Mouse (Mus musculus): Measurements from ENCODE around the gene Rnd3.

Rnd3 gene

GRCm38 (mm10) chr2:51148975-51149374 is at the start of gene Rnd3:
TSS of gene Rnd3 (minus strand) at chr2:51149111.
- peak; percentile 63 for DNase-seq (ENCODE audit: low read depth)

GRCm38 (mm10) chr2:51192319-51192718 is 43.4 kb upstream of the Rnd3 start:
- DNase-seq (ENCODE audit: low read depth): no peak

- no peak for DNase-seq (ENCODE audit: low read depth)
These were observed 36.9 kb upstream of the Rnd3 start for GRCm38 (mm10) chr2:51185762-51186161.

GRCm38 (mm10) chr2:51182990-51183389 is 34.1 kb upstream of the Rnd3 start:
- DNase-seq (ENCODE audit: low read depth): no peak

- no peak for DNase-seq (ENCODE audit: low read depth)
These were observed 32.5 kb upstream of the Rnd3 start for GRCm38 (mm10) chr2:51181376-51181775.

GRCm38 (mm10) chr2:51179096-51179495 is 30.2 kb upstream of the Rnd3 start:
- no peak for DNase-seq (ENCODE audit: low read depth)

GRCm38 (mm10) chr2:51177615-51178014 is 28.7 kb upstream of the Rnd3 start:
- DNase-seq (ENCODE audit: low read depth): no peak

- no peak for DNase-seq (ENCODE audit: low read depth)
These were observed 26.4 kb upstream of the Rnd3 start for GRCm38 (mm10) chr2:51175276-51175675.

GRCm38 (mm10) chr2:51161110-51161509 is 12.2 kb upstream of the Rnd3 start:
- DNase-seq (ENCODE audit: low read depth): no peak

- DNase-seq (ENCODE audit: low read depth): no peak
These were observed 457 bp downstream of the Rnd3 start for GRCm38 (mm10) chr2:51148454-51148853.

GRCm38 (mm10) chr2:51148065-51148407 is 875 bp downstream of the Rnd3 start:
- DNase-seq (ENCODE audit: low read depth): no peak

- no peak for DNase-seq (ENCODE audit: low read depth)
These were observed 1.4 kb downstream of the Rnd3 start for GRCm38 (mm10) chr2:51147318-51148064.

GRCm38 (mm10) chr2:51146871-51147317 is 2.0 kb downstream of the Rnd3 start:
- DNase-seq (ENCODE audit: low read depth): no peak

- DNase-seq (ENCODE audit: low read depth): no peak
These were observed 3.0 kb downstream of the Rnd3 start for GRCm38 (mm10) chr2:51145838-51146470.

GRCm38 (mm10) chr2:51144380-51145120 is 4.4 kb downstream of the Rnd3 start:
- no peak for DNase-seq (ENCODE audit: low read depth)

GRCm38 (mm10) chr2:51142422-51142821 is 6.5 kb downstream of the Rnd3 start:
- DNase-seq (ENCODE audit: low read depth): no peak

GRCm38 (mm10) chr2:51141345-51141744 is 7.6 kb downstream of the Rnd3 start:
- DNase-seq (ENCODE audit: low read depth): no peak

GRCm38 (mm10) chr2:51140486-51140885 is 8.4 kb downstream of the Rnd3 start:
- no peak for DNase-seq (ENCODE audit: low read depth)

GRCm38 (mm10) chr2:51139912-51140446 is 8.9 kb downstream of the Rnd3 start:
- no peak for DNase-seq (ENCODE audit: low read depth)

- no peak for DNase-seq (ENCODE audit: low read depth)
These were observed 9.5 kb downstream of the Rnd3 start for GRCm38 (mm10) chr2:51139218-51139911.

GRCm38 (mm10) chr2:51137726-51138125 is 11.2 kb downstream of the Rnd3 start:
- no peak for DNase-seq (ENCODE audit: low read depth)

GRCm38 (mm10) chr2:51132181-51132580 is 16.7 kb downstream of the Rnd3 start:
- DNase-seq (ENCODE audit: low read depth): no peak

Measured in c-Kit-positive CD71-negative TER-119-negative erythroid progenitor cells, embryonic 14.5 days (primary cell).